Mouse (Mus musculus): ENCODE measurements around the gene Ran.
A peak's percentile ranks its signal among the peaks of the same experiment; 100 is the strongest.

- no peak for TF ChIP-seq CTCF (IDR thresholded peaks at IDR 0.05; ENCODE audit: borderline replicate concordance, extremely low read depth, insufficient read depth, insufficient read length)
- 0 out of 2 replicates have a peak, but pooled peaks have one; percentile 16 for TF ChIP-seq POLR2A (IDR thresholded peaks at IDR 0.05; ENCODE audit: borderline replicate concordance, extremely low read depth, insufficient read depth, insufficient read length, poor library complexity, severe bottlenecking)
These were observed 415 bp downstream of the Ran start for GRCm38 (mm10) chr5:129020300-129020668.
